18 mouse cellular contexts compared by ENCODE assay signal in genomic region chr17:34213936-34214335, GRCm38 (mm10). TPM values are rescaled to one million over a fixed set of nuclear protein-coding genes. Genes with fewer than 3 reads are reported as not detected.
DNase-seq lines count a peak whose midpoint lies in the region; ATAC-seq lines count a peak whose summit lies in the region.
"Had no signal": no experiment of that assay in that cellular context is flagged by ENCODE, and none has a peak within 500 bp of the region (broad histone marks: within the 10 kb centered on the region; RNA-seq: fewer than 3 reads in every experiment).

No protein-coding gene starts in this region.

- no peak for DNase-seq in kidney, postnatal 36 days
- DNase-seq in testis, postnatal 10 days (ENCODE audit: low spot score), result peak; percentile 35
- no peak for DNase-seq in testis, postnatal 14 days (ENCODE audit: low spot score)
- no peak for DNase-seq in embryonic facial prominence, embryonic 14.5 days (ENCODE audit: low spot score)
- DNase-seq in liver, result no peak
- DNase-seq: cerebellum, adult 8-10 months; gastrocnemius, postnatal 14 days; heart, postnatal 10 days; lung, postnatal 14 days had no signal

- no peaks in the 10 kb centered on the region for H3K4me1 ChIP-seq in kidney, embryonic 16.5 days (ENCODE audit: insufficient read depth, low read length)
- H3K4me1 ChIP-seq in embryonic facial prominence, embryonic 14.5 days (ENCODE audit: control insufficient read depth, insufficient read depth, low read length), result no peaks in the 10 kb centered on the region
- H3K4me1 ChIP-seq in limb, embryonic 13.5 days, result no peaks in the 10 kb centered on the region; the same call in 1 of the 2 replicates

- H3K27ac ChIP-seq in kidney, embryonic 16.5 days (ENCODE audit: low read length), result no peak overlapping the region
- H3K27ac ChIP-seq in embryonic facial prominence, embryonic 14.5 days (replicated peaks; ENCODE audit: low read depth, low read length), result no peak overlapping the region
- no peak overlapping the region for H3K27ac ChIP-seq in limb, embryonic 13.5 days
- H3K27ac ChIP-seq: forebrain, embryonic 12.5 days; kidney, postnatal 0 days had no signal

- H3K4me2 ChIP-seq in kidney, embryonic 16.5 days (replicated peaks; ENCODE audit: low read depth, low read length), result peak overlapping the region; percentile 26
- 0 out of 2 replicates have a peak overlapping the region, but pooled peaks have one; percentile 2 for H3K4me2 ChIP-seq in embryonic facial prominence, embryonic 14.5 days (ENCODE audit: low read depth, low read length)
- H3K4me2 ChIP-seq in limb, embryonic 13.5 days (replicated peaks), result peak overlapping the region; percentile 21; the same call in 1 of the 2 replicates

- H3K27me3 ChIP-seq in kidney, embryonic 16.5 days (ENCODE audit: insufficient read depth, low read length), result peaks cover 51% of the 10 kb centered on the region
- H3K27me3 ChIP-seq in embryonic facial prominence, embryonic 14.5 days (replicated peaks; ENCODE audit: control insufficient read depth, insufficient read depth, low read length), result peaks cover 57% of the 10 kb centered on the region
- H3K27me3 ChIP-seq in limb, embryonic 13.5 days, result peaks cover 79% of the 10 kb centered on the region
- H3K27me3 ChIP-seq: megakaryocyte, embryonic 14.5 days had no signal

- H3K4me3 ChIP-seq in kidney, embryonic 16.5 days (ENCODE audit: low read length), result no peak overlapping the region
- H3K4me3 ChIP-seq in embryonic facial prominence, embryonic 14.5 days (ENCODE audit: low read depth, low read length), result no peak overlapping the region
- peak overlapping the region; percentile 14; the same call in 1 of the 2 replicates for H3K4me3 ChIP-seq in limb, embryonic 13.5 days
- H3K4me3 ChIP-seq: forebrain, embryonic 12.5 days; megakaryocyte, embryonic 14.5 days had no signal

- 51% methylated on average over 21 of the region's 21 CpGs for WGBS in kidney, embryonic 16.5 days
- 45% methylated on average over 21 of the region's 21 CpGs for WGBS in embryonic facial prominence, embryonic 14.5 days
- 51% methylated on average over 21 of the region's 21 CpGs for WGBS in limb, embryonic 13.5 days

- no peak for ATAC-seq in kidney, embryonic 16.5 days (ENCODE audit: low FRiP score, low TSS enrichment)
- no peak for ATAC-seq in embryonic facial prominence, embryonic 14.5 days (ENCODE audit: low read depth)
- no peak for ATAC-seq in limb, embryonic 13.5 days (ENCODE audit: low FRiP score, low read depth)
- ATAC-seq in megakaryocyte-erythroid progenitor cell, adult 5-6 weeks (replicated peaks; ENCODE audit: low FRiP score, low TSS enrichment, poor library complexity, severe bottlenecking), result no peak
- ATAC-seq: activated CD4-positive, CD25-positive, alpha-beta regulatory T cell, adult 4 months had no signal

- H3K36me3 ChIP-seq in kidney, embryonic 16.5 days (ENCODE audit: insufficient read depth, low read length), result no peaks in the 10 kb centered on the region
- no peaks in the 10 kb centered on the region for H3K36me3 ChIP-seq in embryonic facial prominence, embryonic 14.5 days (ENCODE audit: control insufficient read depth, insufficient read depth, low read length)
- no peaks in the 10 kb centered on the region for H3K36me3 ChIP-seq in limb, embryonic 13.5 days
- H3K36me3 ChIP-seq: forebrain, embryonic 12.5 days had no signal

- no peak overlapping the region for H3K9ac ChIP-seq in kidney, embryonic 16.5 days (replicated peaks; ENCODE audit: low read length)
- no peak overlapping the region for H3K9ac ChIP-seq in embryonic facial prominence, embryonic 14.5 days (ENCODE audit: low read depth, low read length)
- H3K9ac ChIP-seq in limb, embryonic 13.5 days, result peak overlapping the region; percentile 35; the same call in 1 of the 2 replicates
- H3K9ac ChIP-seq: forebrain, embryonic 12.5 days had no signal

- peaks cover 8% of the 10 kb centered on the region; the same call in 1 of the 2 replicates for H3K9me3 ChIP-seq in kidney, embryonic 16.5 days (ENCODE audit: low read length)
- 0 out of 2 replicates have a peak, but pooled peaks cover 3% of the 10 kb centered on the region for H3K9me3 ChIP-seq in embryonic facial prominence, embryonic 14.5 days (ENCODE audit: control insufficient read depth, low read length)
- H3K9me3 ChIP-seq in limb, embryonic 13.5 days, result peaks cover 5% of the 10 kb centered on the region; the same call in 1 of the 2 replicates
- H3K9me3 ChIP-seq: forebrain, embryonic 12.5 days had no signal

RNA-seq across cellular contexts. Expression of gene Tap2, which starts 10.6 kb away (rescaled TPM):
- 5.2 and 5.8 TPM in 2 replicates for polyA plus RNA-seq in kidney, embryonic 16.5 days (2015; fragmentation: Nextera tagmentation; extraction: Ambion mirVana)
- polyA plus RNA-seq in embryonic facial prominence, embryonic 14.5 days (2014; fragmentation: Nextera tagmentation; extraction: Ambion mirVana), result 3.3 and 4.1 TPM in 2 replicates
- 2.0 and 3.1 TPM in 2 replicates for polyA plus RNA-seq in limb, embryonic 13.5 days (2015; fragmentation: Nextera tagmentation; extraction: Ambion mirVana)
- 25.8 and 90.1 TPM in 2 replicates for total RNA-seq in megakaryocyte-erythroid progenitor cell, adult 5-6 weeks (2014; fragmentation: Nextera tagmentation)
- total RNA-seq in megakaryocyte-erythroid progenitor cell, adult 5-6 weeks (2017), result 49.7 and 50.5 TPM in 2 replicates

RNA-seq across cellular contexts. Expression of gene Psmb8, which starts 16.4 kb away (rescaled TPM):
- polyA plus RNA-seq in kidney, embryonic 16.5 days (2015; fragmentation: Nextera tagmentation; extraction: Ambion mirVana), result 6.4 and 7.2 TPM in 2 replicates
- polyA plus RNA-seq in embryonic facial prominence, embryonic 14.5 days (2014; fragmentation: Nextera tagmentation; extraction: Ambion mirVana), result 10.0 and 12.1 TPM in 2 replicates
- 5.5 and 5.6 TPM in 2 replicates for polyA plus RNA-seq in limb, embryonic 13.5 days (2015; fragmentation: Nextera tagmentation; extraction: Ambion mirVana)
- total RNA-seq in megakaryocyte-erythroid progenitor cell, adult 5-6 weeks (2014; fragmentation: Nextera tagmentation), result 50.4 and 71.2 TPM in 2 replicates
- total RNA-seq in megakaryocyte-erythroid progenitor cell, adult 5-6 weeks (2017), result 103 and 243 TPM in 2 replicates

RNA-seq across cellular contexts. Expression of gene H2-Ob, which starts 24.8 kb away (rescaled TPM):
- polyA plus RNA-seq in kidney, embryonic 16.5 days (2015; fragmentation: Nextera tagmentation; extraction: Ambion mirVana), result 0.14 and 0.27 TPM in 2 replicates
- polyA plus RNA-seq in embryonic facial prominence, embryonic 14.5 days (2014; fragmentation: Nextera tagmentation; extraction: Ambion mirVana), result 0.24 TPM in 1 of 2 replicates, not detected in the other
- polyA plus RNA-seq in limb, embryonic 13.5 days (2015; fragmentation: Nextera tagmentation; extraction: Ambion mirVana), result not detected in 2 replicates
- 8.7 and 32.0 TPM in 2 replicates for total RNA-seq in megakaryocyte-erythroid progenitor cell, adult 5-6 weeks (2014; fragmentation: Nextera tagmentation)
- 7.8 and 10.4 TPM in 2 replicates for total RNA-seq in megakaryocyte-erythroid progenitor cell, adult 5-6 weeks (2017)
- polyA plus RNA-seq: C2C12; forebrain, embryonic 12.5 days; limb, embryonic 11.5 days had no signal

RNA-seq across cellular contexts. Expression of gene Psmb9, which starts 26.4 kb away (rescaled TPM):
- polyA plus RNA-seq in kidney, embryonic 16.5 days (2015; fragmentation: Nextera tagmentation; extraction: Ambion mirVana), result 2.0 and 2.4 TPM in 2 replicates
- polyA plus RNA-seq in embryonic facial prominence, embryonic 14.5 days (2014; fragmentation: Nextera tagmentation; extraction: Ambion mirVana), result 2.8 and 3.8 TPM in 2 replicates
- polyA plus RNA-seq in limb, embryonic 13.5 days (2015; fragmentation: Nextera tagmentation; extraction: Ambion mirVana), result 2.7 and 3.6 TPM in 2 replicates
- total RNA-seq in megakaryocyte-erythroid progenitor cell, adult 5-6 weeks (2014; fragmentation: Nextera tagmentation), result 55.1 and 57.5 TPM in 2 replicates
- 56.2 and 95.8 TPM in 2 replicates for total RNA-seq in megakaryocyte-erythroid progenitor cell, adult 5-6 weeks (2017)

RNA-seq across cellular contexts. Expression of gene Tap1, which starts 26.6 kb away (rescaled TPM):
- polyA plus RNA-seq in kidney, embryonic 16.5 days (2015; fragmentation: Nextera tagmentation; extraction: Ambion mirVana), result 4.7 and 5.5 TPM in 2 replicates
- polyA plus RNA-seq in embryonic facial prominence, embryonic 14.5 days (2014; fragmentation: Nextera tagmentation; extraction: Ambion mirVana), result 5.1 and 7.4 TPM in 2 replicates
- polyA plus RNA-seq in limb, embryonic 13.5 days (2015; fragmentation: Nextera tagmentation; extraction: Ambion mirVana), result 8.0 and 8.4 TPM in 2 replicates
- total RNA-seq in megakaryocyte-erythroid progenitor cell, adult 5-6 weeks (2014; fragmentation: Nextera tagmentation), result 43.7 and 55.5 TPM in 2 replicates
- total RNA-seq in megakaryocyte-erythroid progenitor cell, adult 5-6 weeks (2017), result 58.0 and 76.1 TPM in 2 replicates
